Mouse (Mus musculus): Measurements from ENCODE around the gene Tmem33. TPM values are rescaled to one million over a fixed set of nuclear protein-coding genes. Genes with fewer than 3 reads are reported as not detected.

Tmem33 gene
- total RNA-seq (2021), result 100 to 1,000 TPM; 157 to 164 TPM
- long read RNA-seq, experiment 1, full-length matches to known transcripts, result 81 of 89 reads
- long read RNA-seq, experiment 1, partial matches to known transcripts, result 0 of 89 reads
- long read RNA-seq, experiment 1, other reads (novel, unspliced or antisense), result 8 of 89 reads
- long read RNA-seq, experiment 2, full-length matches to known transcripts, result 188 of 217 reads
- long read RNA-seq, experiment 2, partial matches to known transcripts, result 14 of 217 reads
- long read RNA-seq, experiment 2, other reads (novel, unspliced or antisense), result 15 of 217 reads

GRCm38 (mm10) chr5:67260531-67261371, at the start of gene Tmem33:
Gene Tmem33 (plus strand): TSS chr5:67260565.
- DNase-seq (ENCODE audit: low spot score in 2 of 2), result peak; percentile 81 to 85

- no peak for DNase-seq (ENCODE audit: low spot score in 2 of 2)
Measured at GRCm38 (mm10) chr5:67213168-67213567, 47.2 kb upstream of the Tmem33 start.

GRCm38 (mm10) chr5:67215121-67216030, 45.0 kb upstream of the Tmem33 start:
- no peak for DNase-seq (ENCODE audit: low spot score in 2 of 2)

- no peak for DNase-seq (ENCODE audit: low spot score in 2 of 2)
Measured at GRCm38 (mm10) chr5:67216031-67216778, 44.2 kb upstream of the Tmem33 start.

- no peak for DNase-seq (ENCODE audit: low spot score in 2 of 2)
Measured at GRCm38 (mm10) chr5:67216779-67217095, 43.6 kb upstream of the Tmem33 start.

GRCm38 (mm10) chr5:67221901-67222300, 38.5 kb upstream of the Tmem33 start:
- no peak for DNase-seq (ENCODE audit: low spot score in 2 of 2)

GRCm38 (mm10) chr5:67222440-67223390, 37.6 kb upstream of the Tmem33 start:
- no peak for DNase-seq (ENCODE audit: low spot score in 2 of 2)

- DNase-seq (ENCODE audit: low spot score in 2 of 2), result no peak
Measured at GRCm38 (mm10) chr5:67223391-67224121, 36.8 kb upstream of the Tmem33 start.

GRCm38 (mm10) chr5:67224122-67224502, 36.3 kb upstream of the Tmem33 start:
- DNase-seq (ENCODE audit: low spot score in 2 of 2), result no peak

GRCm38 (mm10) chr5:67225758-67226157, 34.6 kb upstream of the Tmem33 start:
- no peak for DNase-seq (ENCODE audit: low spot score in 2 of 2)

GRCm38 (mm10) chr5:67227261-67227660, 33.1 kb upstream of the Tmem33 start:
- no peak for DNase-seq (ENCODE audit: low spot score in 2 of 2)

- DNase-seq (ENCODE audit: low spot score in 2 of 2), result no peak
Measured at GRCm38 (mm10) chr5:67227682-67228444, 32.5 kb upstream of the Tmem33 start.

GRCm38 (mm10) chr5:67234682-67235081, 25.7 kb upstream of the Tmem33 start:
- no peak for DNase-seq (ENCODE audit: low spot score in 2 of 2)

GRCm38 (mm10) chr5:67235462-67235861, 24.9 kb upstream of the Tmem33 start:
- DNase-seq (ENCODE audit: low spot score in 2 of 2), result no peak

- DNase-seq (ENCODE audit: low spot score in 2 of 2), result no peak
Measured at GRCm38 (mm10) chr5:67236601-67237000, 23.8 kb upstream of the Tmem33 start.

- DNase-seq (ENCODE audit: low spot score in 2 of 2), result no peak
Measured at GRCm38 (mm10) chr5:67238303-67238702, 22.1 kb upstream of the Tmem33 start.

- no peak for DNase-seq (ENCODE audit: low spot score in 2 of 2)
Measured at GRCm38 (mm10) chr5:67241713-67242112, 18.7 kb upstream of the Tmem33 start.

- no peak for DNase-seq (ENCODE audit: low spot score in 2 of 2)
Measured at GRCm38 (mm10) chr5:67243231-67243630, 17.1 kb upstream of the Tmem33 start.
